Mouse (Mus musculus): Measurements from ENCODE around the gene Hdac4. TPM values are rescaled to one million over a fixed set of nuclear protein-coding genes. Genes with fewer than 3 reads are reported as not detected.

The Hdac4 gene
- polyA plus RNA-seq, 1 experiment from 2014 or later, result 21.9 TPM

GRCm38 (mm10) chr1:92044868-92045267 lies 150.6 kb downstream of the Hdac4 start:
- Histone ChIP-seq H3K4me3 (ENCODE audit: low read depth, low read length) (no peak overlapping the region), H3K36me3 (ENCODE audit: control insufficient read depth, insufficient read depth, low read length) (no peaks in the 10 kb centered on the region), H3K27me3 (ENCODE audit: control insufficient read depth, insufficient read depth, low read length) (no peaks in the 10 kb centered on the region), H3K9ac (ENCODE audit: low read length) (no peak overlapping the region), H3K9me3 (ENCODE audit: control insufficient read depth, low read length) (no peaks in the 10 kb centered on the region), H3K27ac (ENCODE audit: low read depth, low read length) (no peak overlapping the region), H3K4me1 (ENCODE audit: control insufficient read depth, insufficient read depth, low read length) (no peaks in the 10 kb centered on the region; the same call in 1 of the 2 replicates), H3K4me2 (no peak overlapping the region)
- ATAC-seq (ENCODE audit: low FRiP score) (no peak), DNase-seq (ENCODE audit: low spot score, missing footprints) (no peak)
- WGBS, result 81% methylated on average over 3 of the region's 3 CpGs

DNA sequence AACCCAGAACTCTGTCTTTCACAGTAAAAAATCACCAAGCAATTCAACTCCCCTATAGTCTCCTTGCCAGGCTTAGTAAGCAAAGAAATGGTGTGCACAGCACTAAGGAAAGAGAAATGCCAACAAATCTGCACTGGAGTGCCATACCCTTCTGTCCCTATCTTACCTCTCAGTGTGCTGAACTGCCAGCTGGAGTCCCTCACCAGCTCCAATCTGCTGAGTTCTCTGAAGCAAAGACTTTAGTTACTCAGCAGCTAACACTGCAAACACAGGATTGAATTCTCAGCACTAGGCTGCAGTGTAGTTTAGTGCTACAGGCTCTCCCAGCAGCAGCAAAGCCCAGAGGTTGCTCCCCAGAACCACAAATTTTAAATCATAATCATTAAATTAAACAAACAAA lies 151.5 kb downstream of the Hdac4 start:
- DNase-seq (ENCODE audit: low spot score, missing footprints) (no peak), ATAC-seq (ENCODE audit: low FRiP score) (no peak)
- no peaks in the 10 kb centered on the region for H3K27me3 ChIP-seq (ENCODE audit: control insufficient read depth, insufficient read depth, low read length)
- H3K4me2 ChIP-seq, result no peak overlapping the region
- H3K36me3 ChIP-seq (ENCODE audit: control insufficient read depth, insufficient read depth, low read length), result no peaks in the 10 kb centered on the region
- no peak overlapping the region for H3K9ac ChIP-seq (ENCODE audit: low read length)
- H3K4me1 ChIP-seq (ENCODE audit: control insufficient read depth, insufficient read depth, low read length), result no peaks in the 10 kb centered on the region; the same call in 1 of the 2 replicates
- no peaks in the 10 kb centered on the region for H3K9me3 ChIP-seq (ENCODE audit: control insufficient read depth, low read length)
- H3K4me3 ChIP-seq (ENCODE audit: low read depth, low read length), result no peak overlapping the region
- H3K27ac ChIP-seq (ENCODE audit: low read depth, low read length), result no peak overlapping the region

DNA sequence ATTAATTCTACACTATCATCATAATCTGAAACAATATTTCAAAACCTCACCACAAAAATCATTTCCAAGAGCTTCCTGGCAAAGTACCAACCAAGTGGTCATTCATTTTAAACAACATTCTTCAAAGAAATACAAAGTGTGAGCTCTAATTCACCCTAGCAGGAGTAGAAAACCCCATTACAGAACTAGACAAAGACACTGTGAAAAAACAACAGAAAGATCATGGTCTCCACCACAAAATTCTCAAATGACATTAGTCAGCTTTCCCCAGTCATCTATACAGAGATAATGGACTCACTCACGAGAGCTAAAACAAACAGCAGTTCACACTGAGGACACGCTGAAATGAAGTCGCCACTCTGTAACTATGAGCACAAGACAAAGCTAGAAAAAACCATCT lies 153.4 kb downstream of the Hdac4 start:
- Histone ChIP-seq H3K27ac (ENCODE audit: low read depth, low read length) (no peak overlapping the region), H3K9ac (ENCODE audit: low read length) (no peak overlapping the region), H3K36me3 (ENCODE audit: control insufficient read depth, insufficient read depth, low read length) (no peaks in the 10 kb centered on the region), H3K27me3 (ENCODE audit: control insufficient read depth, insufficient read depth, low read length) (no peaks in the 10 kb centered on the region), H3K4me2 (no peak overlapping the region), H3K4me3 (ENCODE audit: low read depth, low read length) (no peak overlapping the region), H3K9me3 (ENCODE audit: control insufficient read depth, low read length) (no peaks in the 10 kb centered on the region), H3K4me1 (ENCODE audit: control insufficient read depth, insufficient read depth, low read length) (no peaks in the 10 kb centered on the region)
- ATAC-seq (ENCODE audit: low FRiP score) (no peak), DNase-seq (ENCODE audit: low spot score, missing footprints) (no peak)
- 51% methylated on average over 3 of the region's 3 CpGs for WGBS

DNA sequence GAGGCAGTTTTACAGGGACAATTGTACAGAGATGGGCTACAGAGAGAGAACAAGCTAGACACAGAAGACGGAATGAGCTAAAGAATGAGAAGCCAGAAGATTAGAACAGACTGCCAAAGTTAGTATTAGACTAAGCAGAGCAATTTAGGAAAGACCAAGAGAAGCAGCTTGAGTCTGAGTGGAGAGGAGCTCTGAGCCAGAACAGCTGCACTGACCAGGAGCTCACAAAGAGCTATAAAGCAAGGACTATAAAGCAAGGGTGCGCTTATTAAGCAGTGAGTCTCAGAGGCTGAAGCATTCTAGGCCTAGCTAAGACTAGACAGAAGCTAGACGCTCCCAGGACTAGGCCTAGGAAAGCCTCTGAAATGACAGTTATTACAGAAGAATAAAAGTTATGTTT lies 154.2 kb downstream of the Hdac4 start:
- no peak for ATAC-seq (ENCODE audit: low FRiP score)
- WGBS, result 84% methylated on average over 3 of the region's 3 CpGs

DNA sequence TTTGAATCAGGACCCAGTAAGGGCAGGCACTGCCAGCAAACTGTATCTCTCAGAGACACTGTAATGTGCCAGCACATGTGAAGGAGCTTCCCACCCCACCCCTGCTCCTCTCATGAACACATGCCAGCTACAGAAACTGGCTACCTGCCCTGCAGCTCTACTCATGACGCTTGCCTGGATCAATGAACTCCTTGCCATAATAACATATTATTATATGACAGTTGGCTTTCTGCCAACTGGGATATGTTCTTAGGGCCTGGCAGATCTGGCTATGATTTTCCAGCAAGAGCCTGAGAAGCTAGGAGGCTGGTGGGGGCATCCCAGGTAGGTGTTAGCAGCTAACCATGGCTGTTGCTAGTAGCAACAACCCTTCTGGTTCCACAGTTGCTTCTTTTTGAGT lies 156.8 kb downstream of the Hdac4 start:
- 87% methylated on average over 1 of the region's 1 CpGs for WGBS
- Histone ChIP-seq H3K9ac (ENCODE audit: low read length) (no peak overlapping the region), H3K4me2 (no peak overlapping the region), H3K36me3 (ENCODE audit: control insufficient read depth, insufficient read depth, low read length) (no peaks in the 10 kb centered on the region), H3K4me3 (ENCODE audit: low read depth, low read length) (no peak overlapping the region), H3K27me3 (ENCODE audit: control insufficient read depth, insufficient read depth, low read length) (no peaks in the 10 kb centered on the region), H3K9me3 (ENCODE audit: control insufficient read depth, low read length) (no peaks in the 10 kb centered on the region), H3K4me1 (ENCODE audit: control insufficient read depth, insufficient read depth, low read length) (peaks cover 2% of the 10 kb centered on the region; the same call in 1 of the 2 replicates), H3K27ac (ENCODE audit: low read depth, low read length) (no peak overlapping the region)
- no peak for ATAC-seq (ENCODE audit: low FRiP score)
- DNase-seq (ENCODE audit: low spot score, missing footprints), result no peak

More for the DNA sequence above, 154.2 kb downstream of the Hdac4 start:
- Histone ChIP-seq H3K27me3 (ENCODE audit: control insufficient read depth, insufficient read depth, low read length) (no peaks in the 10 kb centered on the region), H3K36me3 (ENCODE audit: control insufficient read depth, insufficient read depth, low read length) (no peaks in the 10 kb centered on the region), H3K4me2 (no peak overlapping the region), H3K27ac (ENCODE audit: low read depth, low read length) (no peak overlapping the region), H3K4me3 (ENCODE audit: low read depth, low read length) (no peak overlapping the region), H3K9ac (ENCODE audit: low read length) (no peak overlapping the region), H3K4me1 (ENCODE audit: control insufficient read depth, insufficient read depth, low read length) (no peaks in the 10 kb centered on the region), H3K9me3 (ENCODE audit: control insufficient read depth, low read length) (no peaks in the 10 kb centered on the region)
- DNase-seq (ENCODE audit: low spot score, missing footprints), result no peak

GRCm38 (mm10) chr1:92037039-92037438 lies 158.5 kb downstream of the Hdac4 start:
- H3K4me1 ChIP-seq (ENCODE audit: control insufficient read depth, insufficient read depth, low read length), result peaks cover 2% of the 10 kb centered on the region; the same call in 1 of the 2 replicates
- no peak overlapping the region for H3K9ac ChIP-seq (ENCODE audit: low read length)
- no peak overlapping the region for H3K4me2 ChIP-seq
- no peak overlapping the region for H3K27ac ChIP-seq (ENCODE audit: low read depth, low read length)
- DNase-seq (ENCODE audit: low spot score, missing footprints) (no peak), ATAC-seq (ENCODE audit: low FRiP score) (no peak)
- WGBS, result 92% methylated on average over 7 of the region's 7 CpGs
- no peaks in the 10 kb centered on the region for H3K9me3 ChIP-seq (ENCODE audit: control insufficient read depth, low read length)
- H3K4me3 ChIP-seq (ENCODE audit: low read depth, low read length), result no peak overlapping the region
- H3K36me3 ChIP-seq (ENCODE audit: control insufficient read depth, insufficient read depth, low read length), result no peaks in the 10 kb centered on the region
- H3K27me3 ChIP-seq (ENCODE audit: control insufficient read depth, insufficient read depth, low read length), result no peaks in the 10 kb centered on the region

DNA sequence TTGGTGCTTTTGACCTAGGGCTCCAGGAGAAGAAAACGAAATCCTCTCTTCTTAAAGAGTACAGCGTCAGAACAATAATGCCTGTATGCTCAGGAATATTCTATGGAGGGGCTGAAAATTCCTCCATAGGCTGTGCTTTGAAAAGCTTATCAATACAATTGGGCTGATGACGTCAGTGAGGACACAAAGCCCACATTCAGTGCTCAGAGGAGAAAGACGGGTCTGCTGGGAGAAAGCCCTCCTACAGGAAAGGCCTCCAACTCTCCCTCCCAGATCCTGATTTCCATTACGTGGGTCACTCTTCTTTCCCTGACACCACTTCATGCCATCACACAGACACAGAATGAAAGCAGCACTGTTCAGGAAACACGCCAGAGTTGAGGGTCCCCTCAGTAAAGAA lies 159.7 kb downstream of the Hdac4 start:
- H3K36me3 ChIP-seq (ENCODE audit: control insufficient read depth, insufficient read depth, low read length), result no peaks in the 10 kb centered on the region
- H3K4me3 ChIP-seq (ENCODE audit: low read depth, low read length), result no peak overlapping the region
- H3K27me3 ChIP-seq (ENCODE audit: control insufficient read depth, insufficient read depth, low read length), result no peaks in the 10 kb centered on the region
- DNase-seq (ENCODE audit: low spot score, missing footprints) (peak; percentile 77), ATAC-seq (ENCODE audit: low FRiP score) (no peak)
- H3K27ac ChIP-seq (ENCODE audit: low read depth, low read length), result no peak overlapping the region
- no peak overlapping the region for H3K4me2 ChIP-seq
- 56% methylated on average over 6 of the region's 6 CpGs for WGBS
- H3K4me1 ChIP-seq (ENCODE audit: control insufficient read depth, insufficient read depth, low read length), result peaks cover 2% of the 10 kb centered on the region; the same call in 1 of the 2 replicates
- no peak overlapping the region for H3K9ac ChIP-seq (ENCODE audit: low read length)
- no peaks in the 10 kb centered on the region for H3K9me3 ChIP-seq (ENCODE audit: control insufficient read depth, low read length)

GRCm38 (mm10) chr1:92034247-92034646 lies 161.3 kb downstream of the Hdac4 start:
- no peaks in the 10 kb centered on the region for H3K9me3 ChIP-seq (ENCODE audit: control insufficient read depth, low read length)
- WGBS, result 77% methylated on average over 3 of the region's 3 CpGs
- no peak overlapping the region for H3K4me3 ChIP-seq (ENCODE audit: low read depth, low read length)
- H3K27me3 ChIP-seq (ENCODE audit: control insufficient read depth, insufficient read depth, low read length), result no peaks in the 10 kb centered on the region
- peaks cover 2% of the 10 kb centered on the region; the same call in 1 of the 2 replicates for H3K4me1 ChIP-seq (ENCODE audit: control insufficient read depth, insufficient read depth, low read length)
- H3K4me2 ChIP-seq, result no peak overlapping the region
- no peak for ATAC-seq (ENCODE audit: low FRiP score)
- H3K27ac ChIP-seq (ENCODE audit: low read depth, low read length), result no peak overlapping the region
- peak; percentile 66 for DNase-seq (ENCODE audit: low spot score, missing footprints)
- no peaks in the 10 kb centered on the region for H3K36me3 ChIP-seq (ENCODE audit: control insufficient read depth, insufficient read depth, low read length)
- H3K9ac ChIP-seq (ENCODE audit: low read length), result no peak overlapping the region

GRCm38 (mm10) chr1:92033463-92033862 lies 162.0 kb downstream of the Hdac4 start:
- no peaks in the 10 kb centered on the region for H3K36me3 ChIP-seq (ENCODE audit: control insufficient read depth, insufficient read depth, low read length)
- no peaks in the 10 kb centered on the region for H3K27me3 ChIP-seq (ENCODE audit: control insufficient read depth, insufficient read depth, low read length)
- peak; percentile 77 for DNase-seq (ENCODE audit: low spot score, missing footprints)
- H3K4me2 ChIP-seq, result no peak overlapping the region
- no peaks in the 10 kb centered on the region for H3K9me3 ChIP-seq (ENCODE audit: control insufficient read depth, low read length)
- H3K4me3 ChIP-seq (ENCODE audit: low read depth, low read length), result no peak overlapping the region
- H3K27ac ChIP-seq (ENCODE audit: low read depth, low read length), result no peak overlapping the region
- no peak overlapping the region for H3K9ac ChIP-seq (ENCODE audit: low read length)
- peaks cover 2% of the 10 kb centered on the region; the same call in 1 of the 2 replicates for H3K4me1 ChIP-seq (ENCODE audit: control insufficient read depth, insufficient read depth, low read length)
- WGBS, result 95% methylated on average over 7 of the region's 7 CpGs
- ATAC-seq (ENCODE audit: low FRiP score), result no peak
